Mouse (Mus musculus): ENCODE results near the gene Tssk1. TPM values are rescaled to one million over a fixed set of nuclear protein-coding genes. Genes with fewer than 3 reads are reported as not detected.
A peak's percentile ranks its signal among the peaks of the same experiment; 100 is the strongest.

The Tssk1 gene
- polyA plus RNA-seq (2012; rRNA removed): 0.08 and 0.10 TPM in 2 replicates

- TF ChIP-seq POLR2A (IDR thresholded peaks at IDR 0.05; ENCODE audit: extremely low read depth, insufficient read depth, low read length) (no peak), CTCF (IDR thresholded peaks at IDR 0.05; ENCODE audit: extremely low read depth, insufficient read depth, low read length) (no peak)
- Histone ChIP-seq H3K4me3 (ENCODE audit: insufficient read depth, low read length) (no peak within 1 kb of the TSS), H3K27ac (ENCODE audit: insufficient read depth, low read length) (no peak within 1 kb of the TSS), H3K4me1 (ENCODE audit: control insufficient read depth, insufficient read depth, low read length) (peaks cover 9% of the 10 kb centered on the region)
These were observed at the start of gene Tssk1 for GRCm38 (mm10) chr16:17893923-17894322. TSS of gene Tssk1 (plus strand) at chr16:17894223.

- H3K4me3 ChIP-seq (ENCODE audit: insufficient read depth, low read length): no peak overlapping the region
- no peak overlapping the region for H3K27ac ChIP-seq (ENCODE audit: insufficient read depth, low read length)
- peaks cover 2% of the 10 kb centered on the region; the same call in 1 of the 2 replicates for H3K4me1 ChIP-seq (ENCODE audit: control insufficient read depth, insufficient read depth, low read length)
- no peak for TF ChIP-seq CTCF (IDR thresholded peaks at IDR 0.05; ENCODE audit: extremely low read depth, insufficient read depth, low read length)
- TF ChIP-seq POLR2A (IDR thresholded peaks at IDR 0.05; ENCODE audit: extremely low read depth, insufficient read depth, low read length): no peak
These were observed 45.6 kb upstream of the Tssk1 start for GRCm38 (mm10) chr16:17848431-17848830.

- Histone ChIP-seq H3K4me1 (ENCODE audit: control insufficient read depth, insufficient read depth, low read length) (peaks cover 2% of the 10 kb centered on the region; the same call in 1 of the 2 replicates), H3K27ac (ENCODE audit: insufficient read depth, low read length) (no peak overlapping the region), H3K4me3 (ENCODE audit: insufficient read depth, low read length) (no peak overlapping the region)
- TF ChIP-seq CTCF (IDR thresholded peaks at IDR 0.05; ENCODE audit: extremely low read depth, insufficient read depth, low read length): peak; percentile 78
- no peak for TF ChIP-seq POLR2A (IDR thresholded peaks at IDR 0.05; ENCODE audit: extremely low read depth, insufficient read depth, low read length)
These were observed 45.1 kb upstream of the Tssk1 start for GRCm38 (mm10) chr16:17848928-17849327.

- Histone ChIP-seq H3K4me1 (ENCODE audit: control insufficient read depth, insufficient read depth, low read length) (peaks cover 2% of the 10 kb centered on the region; the same call in 1 of the 2 replicates), H3K4me3 (ENCODE audit: insufficient read depth, low read length) (no peak overlapping the region), H3K27ac (ENCODE audit: insufficient read depth, low read length) (no peak overlapping the region)
- TF ChIP-seq POLR2A (IDR thresholded peaks at IDR 0.05; ENCODE audit: extremely low read depth, insufficient read depth, low read length): no peak
- no peak for TF ChIP-seq CTCF (IDR thresholded peaks at IDR 0.05; ENCODE audit: extremely low read depth, insufficient read depth, low read length)
These were observed 44.5 kb upstream of the Tssk1 start for GRCm38 (mm10) chr16:17849486-17849885.

- peaks cover 2% of the 10 kb centered on the region; the same call in 1 of the 2 replicates for H3K4me1 ChIP-seq (ENCODE audit: control insufficient read depth, insufficient read depth, low read length)
- TF ChIP-seq CTCF (IDR thresholded peaks at IDR 0.05; ENCODE audit: extremely low read depth, insufficient read depth, low read length): no peak
- no peak for TF ChIP-seq POLR2A (IDR thresholded peaks at IDR 0.05; ENCODE audit: extremely low read depth, insufficient read depth, low read length)
- H3K27ac ChIP-seq (ENCODE audit: insufficient read depth, low read length): no peak overlapping the region
- H3K4me3 ChIP-seq (ENCODE audit: insufficient read depth, low read length): no peak overlapping the region
These were observed 42.7 kb upstream of the Tssk1 start for GRCm38 (mm10) chr16:17851331-17851730.

- Histone ChIP-seq H3K27ac (ENCODE audit: insufficient read depth, low read length) (no peak overlapping the region), H3K4me3 (ENCODE audit: insufficient read depth, low read length) (no peak overlapping the region), H3K4me1 (ENCODE audit: control insufficient read depth, insufficient read depth, low read length) (peaks cover 2% of the 10 kb centered on the region; the same call in 1 of the 2 replicates)
- TF ChIP-seq POLR2A (IDR thresholded peaks at IDR 0.05; ENCODE audit: extremely low read depth, insufficient read depth, low read length) (no peak), CTCF (IDR thresholded peaks at IDR 0.05; ENCODE audit: extremely low read depth, insufficient read depth, low read length) (no peak)
These were observed 42.2 kb upstream of the Tssk1 start for GRCm38 (mm10) chr16:17851860-17852259.

- TF ChIP-seq CTCF (IDR thresholded peaks at IDR 0.05; ENCODE audit: extremely low read depth, insufficient read depth, low read length): no peak
- TF ChIP-seq POLR2A (IDR thresholded peaks at IDR 0.05; ENCODE audit: extremely low read depth, insufficient read depth, low read length): no peak
- H3K27ac ChIP-seq (ENCODE audit: insufficient read depth, low read length): no peak overlapping the region
These were observed 40.8 kb upstream of the Tssk1 start for GRCm38 (mm10) chr16:17853263-17853662.

GRCm38 (mm10) chr16:17857157-17857556 lies 36.9 kb upstream of the Tssk1 start:
- Histone ChIP-seq H3K27ac (ENCODE audit: insufficient read depth, low read length) (no peak overlapping the region), H3K4me1 (ENCODE audit: control insufficient read depth, insufficient read depth, low read length) (no peaks in the 10 kb centered on the region; the same call in 1 of the 2 replicates), H3K4me3 (ENCODE audit: insufficient read depth, low read length) (no peak overlapping the region)
- no peak for TF ChIP-seq CTCF (IDR thresholded peaks at IDR 0.05; ENCODE audit: extremely low read depth, insufficient read depth, low read length)
- TF ChIP-seq POLR2A (IDR thresholded peaks at IDR 0.05; ENCODE audit: extremely low read depth, insufficient read depth, low read length): no peak

More at GRCm38 (mm10) chr16:17853263-17853662, 40.8 kb upstream of the Tssk1 start:
- Histone ChIP-seq H3K4me1 (ENCODE audit: control insufficient read depth, insufficient read depth, low read length) (peaks cover 2% of the 10 kb centered on the region; the same call in 1 of the 2 replicates), H3K4me3 (ENCODE audit: insufficient read depth, low read length) (no peak overlapping the region)

- TF ChIP-seq POLR2A (IDR thresholded peaks at IDR 0.05; ENCODE audit: extremely low read depth, insufficient read depth, low read length) (no peak), CTCF (IDR thresholded peaks at IDR 0.05; ENCODE audit: extremely low read depth, insufficient read depth, low read length) (peak; percentile 57)
- H3K4me1 ChIP-seq (ENCODE audit: control insufficient read depth, insufficient read depth, low read length): peaks cover 2% of the 10 kb centered on the region; the same call in 1 of the 2 replicates
- H3K27ac ChIP-seq (ENCODE audit: insufficient read depth, low read length): no peak overlapping the region
- no peak overlapping the region for H3K4me3 ChIP-seq (ENCODE audit: insufficient read depth, low read length)
These were observed 35.4 kb upstream of the Tssk1 start for GRCm38 (mm10) chr16:17858592-17858991.

- H3K4me3 ChIP-seq (ENCODE audit: insufficient read depth, low read length): no peak overlapping the region
- H3K27ac ChIP-seq (ENCODE audit: insufficient read depth, low read length): no peak overlapping the region
- no peak for TF ChIP-seq CTCF (IDR thresholded peaks at IDR 0.05; ENCODE audit: extremely low read depth, insufficient read depth, low read length)
- no peak for TF ChIP-seq POLR2A (IDR thresholded peaks at IDR 0.05; ENCODE audit: extremely low read depth, insufficient read depth, low read length)
- H3K4me1 ChIP-seq (ENCODE audit: control insufficient read depth, insufficient read depth, low read length): peaks cover 2% of the 10 kb centered on the region; the same call in 1 of the 2 replicates
These were observed 28.7 kb upstream of the Tssk1 start for GRCm38 (mm10) chr16:17865293-17865692.
